Mouse (Mus musculus) stomach, embryonic 16.5 days (tissue): ENCODE measurements around the gene Erbb3. TPM values are rescaled to one million over a fixed set of nuclear protein-coding genes. Genes with fewer than 3 reads are reported as not detected.

Source experiments
- microRNA-seq: library from miRNA; unstranded; fragments of <30 nt; microRNA quantifications from one replicate; pipeline ENCODE4, GENCODE M21; 2016
- polyA plus RNA-seq: library from polyadenylated mRNA; unstranded; fragments of >200 nt; fragmentation: Nextera tagmentation; extraction: Ambion mirVana; gene quantifications from 2 replicates; pipeline ENCODE4 v1.2.1, GENCODE M21; 2015

Gene Erbb3
- polyA plus RNA-seq, 1 experiment from 2014 or later = 32.0 TPM

Small RNA genes within 50 kb of the gene (microRNA-seq; reads per million reads assigned to microRNA genes)
- gene Gm47275 (0.50 reads per million), gene Mir6917 (1.3 reads per million)

Other genes with a start within 250 kb of the Erbb3 start
- 3.4 and 3.5 TPM in 2 replicates for gene Coq10a, start 220.7 kb downstream of the Erbb3 start, polyA plus RNA-seq
- 8.4 and 10.0 TPM in 2 replicates for gene Ankrd52, start 212.5 kb downstream of the Erbb3 start, polyA plus RNA-seq
- 28.7 and 32.9 TPM in 2 replicates for gene Slc39a5, start 188.4 kb downstream of the Erbb3 start, polyA plus RNA-seq
- gene Nabp2, start 178.2 kb downstream of the Erbb3 start, polyA plus RNA-seq = 72.0 and 75.5 TPM in 2 replicates
- gene Rnf41, start 178.0 kb downstream of the Erbb3 start, polyA plus RNA-seq = 37.0 and 38.5 TPM in 2 replicates
- gene Smarcc2, start 130.4 kb downstream of the Erbb3 start, polyA plus RNA-seq = 59.5 and 62.4 TPM in 2 replicates
- gene Myl6, start 95.5 kb downstream of the Erbb3 start, polyA plus RNA-seq = 2,126 and 2,216 TPM in 2 replicates
- gene Myl6b, start 91.0 kb downstream of the Erbb3 start, polyA plus RNA-seq = 2.7 and 3.9 TPM in 2 replicates
- 32.9 TPM in 2 replicates for gene Esyt1, start 63.8 kb downstream of the Erbb3 start, polyA plus RNA-seq
- gene Zc3h10, start 41.9 kb downstream of the Erbb3 start, polyA plus RNA-seq = 10.7 and 10.8 TPM in 2 replicates
- gene Rpl41, start 40.3 kb downstream of the Erbb3 start, polyA plus RNA-seq = 3,732 and 3,890 TPM in 2 replicates
- gene Pa2g4, start 23.7 kb downstream of the Erbb3 start, polyA plus RNA-seq = 198 and 206 TPM in 2 replicates
- gene Rps26, start 37.1 kb upstream of the Erbb3 start, polyA plus RNA-seq = 553 and 704 TPM in 2 replicates
- gene Ikzf4, start 56.3 kb upstream of the Erbb3 start, polyA plus RNA-seq = 2.1 and 2.5 TPM in 2 replicates
- gene Suox, start 84.4 kb upstream of the Erbb3 start, polyA plus RNA-seq = 17.7 and 24.4 TPM in 2 replicates
- gene Rab5b, start 106.6 kb upstream of the Erbb3 start, polyA plus RNA-seq = 85.1 and 87.8 TPM in 2 replicates
- gene Pmel, start 114.5 kb upstream of the Erbb3 start, polyA plus RNA-seq = 1.6 and 3.0 TPM in 2 replicates
- 76.7 and 81.2 TPM in 2 replicates for gene Cdk2, start 115.4 kb upstream of the Erbb3 start, polyA plus RNA-seq
- gene Dgka, start 155.2 kb upstream of the Erbb3 start, polyA plus RNA-seq = 28.2 and 36.1 TPM in 2 replicates
- 35.0 and 36.2 TPM in 2 replicates for gene Pym1, start 158.2 kb upstream of the Erbb3 start, polyA plus RNA-seq
- gene Mmp19, start 201.3 kb upstream of the Erbb3 start, polyA plus RNA-seq = 2.2 and 3.5 TPM in 2 replicates
- gene Dnajc14, start 214.4 kb upstream of the Erbb3 start, polyA plus RNA-seq = 54.1 and 59.5 TPM in 2 replicates
- 17.3 and 18.2 TPM in 2 replicates for gene Tmem198b, start 214.7 kb upstream of the Erbb3 start, polyA plus RNA-seq
- gene Sarnp, start 227.7 kb upstream of the Erbb3 start, polyA plus RNA-seq = 161 and 184 TPM in 2 replicates
- 84.9 and 103 TPM in 2 replicates for gene Ormdl2, start 232.0 kb upstream of the Erbb3 start, polyA plus RNA-seq